Mouse (Mus musculus): Measurements from ENCODE around the gene Engase. TPM values are rescaled to one million over a fixed set of nuclear protein-coding genes. Genes with fewer than 3 reads are reported as not detected.

Engase gene
- polyA plus RNA-seq, 1 experiment from 2014 or later, result 2.6 TPM

Other genes with a start within 250 kb of the Engase start
- 23.3 and 33.3 TPM in 2 replicates for gene Cyth1, start 228.2 kb upstream of the Engase start, polyA plus RNA-seq (2014; fragmentation: Nextera tagmentation; extraction: Ambion mirVana)
- gene Usp36, start 186.6 kb upstream of the Engase start, polyA plus RNA-seq (2014; fragmentation: Nextera tagmentation; extraction: Ambion mirVana), result 11.7 and 13.4 TPM in 2 replicates
- 0.21 and 0.22 TPM in 2 replicates for gene Cep295nl, start 134.3 kb upstream of the Engase start, polyA plus RNA-seq (2014; fragmentation: Nextera tagmentation; extraction: Ambion mirVana)
- 71.3 and 81.8 TPM in 2 replicates for gene Timp2, start 121.1 kb upstream of the Engase start, polyA plus RNA-seq (2014; fragmentation: Nextera tagmentation; extraction: Ambion mirVana)
- 1.8 and 5.5 TPM in 2 replicates for gene Lgals3bp, start 74.7 kb upstream of the Engase start, polyA plus RNA-seq (2014; fragmentation: Nextera tagmentation; extraction: Ambion mirVana)
- 24.9 and 27.5 TPM in 2 replicates for gene Cant1, start 57.7 kb upstream of the Engase start, polyA plus RNA-seq (2014; fragmentation: Nextera tagmentation; extraction: Ambion mirVana)
- 1.4 and 3.8 TPM in 2 replicates for gene C1qtnf1, start 48.6 kb upstream of the Engase start, polyA plus RNA-seq (2014; fragmentation: Nextera tagmentation; extraction: Ambion mirVana)